Mouse (Mus musculus) retina, postnatal 7 days (tissue): ENCODE measurements around the gene Cdkl3.

ENCODE experiments used
- DNase-seq: peaks from one replicate; pipeline ENCODE4 v3.0.0-alpha.2; 2012; ENCODE audit warnings: low read depth, low spot score

Cdkl3 gene

DNA sequence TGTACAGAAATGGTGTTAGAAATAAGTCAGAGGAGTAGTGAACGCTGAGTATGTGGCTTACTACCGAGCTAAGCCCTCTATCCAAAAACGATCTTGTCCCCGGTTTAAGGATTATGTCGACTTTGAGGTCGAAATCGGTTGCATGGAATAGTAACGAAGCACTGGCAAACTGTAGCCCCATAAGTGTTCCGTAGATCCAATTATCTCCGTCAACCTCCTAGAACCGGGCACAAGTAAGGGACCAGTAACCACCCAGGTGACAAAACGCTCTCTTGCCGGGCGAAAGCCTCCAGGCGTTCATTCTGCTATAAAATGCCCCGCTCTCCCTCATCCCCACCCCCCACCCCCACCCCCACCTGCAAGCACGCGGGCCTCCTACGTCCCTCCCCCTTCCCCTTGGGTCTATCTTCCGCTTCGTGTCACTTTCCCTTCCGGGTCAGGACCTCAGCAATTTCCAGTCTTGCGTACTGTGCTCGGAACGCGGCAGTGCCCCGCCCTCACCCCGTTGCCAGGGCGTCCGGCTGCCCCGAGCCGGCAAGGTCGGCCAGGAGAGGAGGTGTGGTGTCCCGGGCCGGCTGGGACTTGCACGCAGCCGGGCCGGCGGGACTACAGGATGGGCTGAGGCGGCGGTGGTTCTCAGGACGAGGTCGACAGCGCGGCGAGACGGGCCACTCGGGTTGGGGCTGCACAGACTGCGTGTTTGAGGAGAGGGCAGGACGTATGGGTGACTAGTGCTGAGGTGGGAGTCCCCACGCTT is at the start of gene Cdkl3:
Gene Cdkl3, plus strand, starts transcription at position 450 of the 757 bp plus-strand sequence.
- DNase-seq, result peak; percentile 92

DNA sequence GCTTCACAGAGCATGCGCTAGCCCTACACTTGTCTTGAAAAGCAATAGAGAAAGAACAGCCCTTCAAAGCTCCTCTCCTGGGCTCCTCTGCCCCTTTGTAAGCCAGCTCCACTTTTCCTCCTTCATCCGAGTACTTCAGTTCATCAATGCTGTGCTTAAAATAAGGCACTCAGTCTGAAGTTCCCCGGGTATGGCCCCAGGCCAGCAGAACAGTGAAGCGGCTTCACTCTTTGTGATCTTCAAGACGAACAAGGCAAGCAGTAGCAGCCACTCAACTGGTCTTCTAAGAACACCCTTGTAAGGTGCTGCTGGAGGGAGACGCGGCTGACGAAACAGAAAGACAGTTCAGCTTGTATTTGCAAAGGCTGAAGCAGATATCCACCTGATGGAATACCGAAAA is 47.9 kb upstream of the Cdkl3 start:
- no peak for DNase-seq

DNA sequence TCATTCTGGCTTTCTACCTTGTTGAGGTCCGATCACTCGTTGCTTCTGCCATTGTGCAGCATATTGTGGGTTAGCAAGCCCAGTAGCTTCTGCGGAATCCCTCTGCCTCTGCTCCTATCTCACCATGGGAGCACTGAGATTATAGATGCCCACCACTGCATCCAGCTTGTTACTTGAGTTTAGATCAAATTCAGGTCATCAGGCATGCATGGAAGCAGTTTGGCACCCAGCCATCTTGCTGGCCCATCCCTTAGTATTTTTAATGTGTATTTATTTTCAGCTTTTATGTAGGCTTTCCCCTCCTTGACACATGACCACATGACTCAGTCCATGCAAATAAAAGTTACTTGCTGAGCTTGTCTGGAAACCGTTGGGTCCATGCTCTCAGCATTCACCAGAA is 46.3 kb upstream of the Cdkl3 start:
- no peak for DNase-seq

- no peak for DNase-seq
These were observed 44.5 kb upstream of the Cdkl3 start for GRCm38 (mm10) chr11:51959511-51959910.

GRCm38 (mm10) chr11:51960061-51960460 is 44.0 kb upstream of the Cdkl3 start:
- DNase-seq, result no peak

DNA sequence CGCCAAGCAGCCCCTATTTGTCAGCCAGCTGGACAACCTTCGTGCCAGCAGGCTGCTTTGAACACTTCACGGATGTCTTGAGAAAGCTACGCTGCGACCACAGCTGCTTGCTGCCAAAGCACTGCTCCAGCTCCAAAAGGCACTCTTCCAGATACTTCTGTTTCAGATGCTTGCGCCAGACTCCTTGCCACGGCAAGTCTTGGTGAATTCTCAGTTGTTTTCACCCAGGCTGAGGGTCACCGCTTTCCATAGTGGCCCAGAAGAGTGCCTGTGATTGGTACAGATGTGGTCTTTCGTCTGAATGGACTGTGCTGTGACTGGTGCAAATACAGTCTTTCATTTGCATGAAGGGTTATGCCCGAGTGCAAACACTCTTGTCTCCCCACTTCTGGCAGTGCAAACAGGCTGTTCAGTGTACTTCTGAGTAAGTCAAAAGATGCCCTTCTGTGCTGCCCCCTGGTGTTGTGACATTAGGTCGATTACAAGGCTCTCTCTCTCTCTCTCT is 43.0 kb upstream of the Cdkl3 start:
- DNase-seq, result no peak

DNA sequence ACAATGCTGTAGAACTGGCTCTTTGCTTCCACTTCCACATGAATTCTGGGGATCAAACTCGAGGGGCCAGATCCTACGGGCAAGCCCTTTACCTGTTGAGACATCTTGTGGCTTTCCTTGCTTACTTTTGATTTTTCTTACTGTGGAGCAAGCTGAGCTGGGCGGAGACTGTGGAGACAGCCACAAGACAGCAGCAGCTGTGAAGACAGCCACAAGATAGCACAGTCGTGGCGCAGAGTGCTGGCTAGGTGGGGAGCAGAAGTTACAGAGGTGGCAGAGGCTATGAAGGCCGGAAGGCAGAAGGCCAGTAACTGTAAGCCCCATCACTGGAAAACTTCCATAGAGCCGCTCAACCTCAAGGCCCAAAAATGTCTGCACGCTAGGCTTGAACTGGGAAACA is 42.3 kb upstream of the Cdkl3 start:
- no peak for DNase-seq

- DNase-seq, result no peak
These were observed 41.7 kb upstream of the Cdkl3 start for GRCm38 (mm10) chr11:51962277-51962676.

DNA sequence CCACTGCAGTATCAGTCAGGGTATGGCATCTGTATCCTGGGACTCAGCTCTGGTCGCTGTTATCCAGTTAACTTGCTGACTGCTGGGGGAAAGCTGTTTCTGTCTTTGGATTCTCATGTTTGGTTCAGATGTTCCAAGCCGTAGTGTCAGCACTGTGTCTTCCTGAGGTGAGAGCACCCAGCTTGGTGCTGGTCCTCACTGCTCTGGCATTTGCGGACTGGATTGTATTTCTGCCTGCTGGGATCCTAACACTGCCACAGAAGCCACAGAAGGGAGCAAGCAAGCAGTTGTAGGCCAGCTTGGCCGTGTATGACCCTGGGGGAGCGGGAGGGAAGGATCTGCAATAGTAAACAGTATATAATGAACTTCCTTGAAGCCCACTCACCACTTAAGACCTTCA is 37.4 kb upstream of the Cdkl3 start:
- no peak for DNase-seq

- DNase-seq, result peak; percentile 96
These were observed 36.3 kb upstream of the Cdkl3 start, which contains the start of gene Cdkn2aipnl for GRCm38 (mm10) chr11:51967443-51968401. Gene Cdkn2aipnl (plus strand): TSS chr11:51967661.

GRCm38 (mm10) chr11:51968896-51969295 is 35.1 kb upstream of the Cdkl3 start:
- no peak for DNase-seq

DNA sequence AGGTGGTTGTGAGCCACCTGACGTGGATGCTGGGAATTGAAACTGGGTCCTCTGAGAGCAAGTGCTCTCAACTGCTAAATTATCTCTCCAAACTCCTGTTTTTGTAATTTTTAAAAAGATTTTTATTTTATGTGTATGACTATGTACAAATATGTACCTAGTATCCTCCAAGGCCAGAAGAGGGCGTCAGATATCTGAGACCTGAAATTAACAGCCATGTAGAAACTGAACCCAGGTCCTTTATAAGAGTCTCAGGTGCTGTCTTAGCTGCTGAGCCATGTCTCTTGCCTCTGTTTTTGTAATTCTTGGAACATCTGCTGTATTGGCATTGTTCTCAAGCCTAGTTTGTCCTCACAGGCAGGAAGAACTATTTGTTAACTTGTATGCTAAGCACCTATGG is 34.5 kb upstream of the Cdkl3 start:
- no peak for DNase-seq

- no peak for DNase-seq
These were observed 32.4 kb upstream of the Cdkl3 start for GRCm38 (mm10) chr11:51971644-51972043.

- no peak for DNase-seq
These were observed 4.3 kb upstream of the Cdkl3 start for GRCm38 (mm10) chr11:51999611-52000289.

- peak; percentile 94 for DNase-seq
These were observed 3.6 kb upstream of the Cdkl3 start, which contains the start of gene Ube2b for GRCm38 (mm10) chr11:52000290-52000962. Gene Ube2b (minus strand): TSS chr11:52000762.

DNA sequence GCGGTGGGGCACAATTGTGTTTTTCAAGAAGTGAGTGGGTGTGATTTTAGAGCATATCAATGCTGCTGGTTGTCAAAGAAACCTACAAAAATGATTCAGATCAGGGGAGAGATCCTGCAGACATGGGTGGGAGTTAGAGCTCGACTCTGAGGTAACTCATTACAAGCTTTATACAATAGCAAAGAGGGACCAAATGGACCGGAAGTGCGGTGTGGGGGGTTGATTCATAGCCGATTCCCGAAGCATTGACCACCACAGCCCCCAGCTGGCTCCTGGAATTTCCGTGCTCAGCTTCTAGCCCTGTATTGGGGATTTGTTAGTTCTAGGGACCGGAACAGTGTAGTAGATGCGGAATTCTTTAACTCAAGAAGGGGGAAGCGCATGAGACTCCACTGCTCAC is 2.7 kb upstream of the Cdkl3 start:
- DNase-seq, result no peak

GRCm38 (mm10) chr11:52001861-52002260 is 2.2 kb upstream of the Cdkl3 start:
- DNase-seq, result no peak

DNA sequence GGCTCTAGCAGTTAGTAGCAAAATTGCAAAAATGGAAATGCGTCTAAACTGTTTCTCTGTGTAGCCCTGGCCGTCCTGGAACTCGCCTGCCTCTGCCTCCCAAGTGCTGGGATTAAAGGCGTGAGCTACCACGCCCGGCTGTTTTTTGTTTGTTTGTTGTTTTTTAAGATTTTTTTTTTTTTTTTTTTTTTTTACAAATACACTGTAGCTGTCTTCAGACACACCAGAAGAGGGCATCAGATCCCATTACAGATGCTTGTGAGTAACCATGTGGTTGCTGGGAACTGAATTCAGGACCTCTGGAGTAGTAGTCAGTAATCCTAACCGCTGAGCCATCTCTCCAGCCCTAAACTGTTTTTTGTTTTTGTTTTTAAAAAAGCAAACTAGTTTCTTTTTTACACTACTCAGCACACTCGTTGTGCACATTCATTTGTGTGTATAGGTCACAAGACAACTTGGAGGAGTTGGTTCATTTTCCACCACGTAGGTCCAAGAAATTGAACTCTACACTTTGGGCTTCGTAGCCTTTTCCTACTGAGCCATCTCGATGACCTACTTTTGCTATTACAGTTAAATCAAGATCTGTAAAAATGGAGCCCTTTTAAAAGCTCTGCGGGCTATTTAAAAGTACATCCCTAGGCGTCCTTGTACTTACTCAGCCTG is 1.0 kb upstream of the Cdkl3 start:
- no peak for DNase-seq

DNA sequence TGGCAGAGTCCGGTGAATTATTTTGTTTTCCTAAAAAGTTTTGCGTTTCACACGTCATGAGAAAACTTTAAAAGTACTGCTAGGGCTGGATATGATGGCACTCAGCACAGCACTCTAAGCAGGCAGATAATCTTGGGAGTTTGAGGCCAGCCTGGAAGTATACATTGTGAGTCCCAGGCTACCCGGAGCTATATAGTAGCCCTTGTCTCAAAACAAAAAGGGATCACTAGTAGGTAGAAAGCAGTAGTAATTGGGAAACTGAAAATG is 583 bp upstream of the Cdkl3 start:
- no peak for DNase-seq

GRCm38 (mm10) chr11:52005586-52005985 is 1.6 kb downstream of the Cdkl3 start:
- DNase-seq, result no peak

DNA sequence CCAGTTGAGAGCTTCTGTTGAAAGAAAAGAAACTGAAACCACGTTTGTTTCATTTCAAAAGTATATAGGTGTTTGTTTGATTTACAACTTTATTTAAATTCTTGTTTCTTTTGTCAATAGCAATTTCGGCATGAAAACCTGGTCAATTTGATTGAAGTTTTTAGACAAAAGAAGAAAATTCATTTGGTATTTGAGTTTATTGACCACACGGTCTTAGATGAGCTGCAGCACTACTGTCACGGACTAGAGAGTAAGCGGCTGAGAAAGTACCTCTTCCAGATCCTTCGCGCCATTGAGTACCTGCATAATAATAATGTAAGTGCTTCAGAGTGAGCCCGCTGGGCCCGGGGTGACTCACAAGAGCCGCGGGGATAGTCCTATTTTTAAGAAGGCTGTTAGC is 7.0 kb downstream of the Cdkl3 start:
- DNase-seq, result no peak
